Mouse (Mus musculus): Measurements from ENCODE around the gene Cdadc1.

Cdadc1 gene

GRCm38 (mm10) chr14:59597398-59598259, at the start of gene Cdadc1:
TSS of gene Cdadc1 (minus strand) at chr14:59597959.
- DNase-seq (ENCODE audit: low read depth): peak; percentile 92

DNA sequence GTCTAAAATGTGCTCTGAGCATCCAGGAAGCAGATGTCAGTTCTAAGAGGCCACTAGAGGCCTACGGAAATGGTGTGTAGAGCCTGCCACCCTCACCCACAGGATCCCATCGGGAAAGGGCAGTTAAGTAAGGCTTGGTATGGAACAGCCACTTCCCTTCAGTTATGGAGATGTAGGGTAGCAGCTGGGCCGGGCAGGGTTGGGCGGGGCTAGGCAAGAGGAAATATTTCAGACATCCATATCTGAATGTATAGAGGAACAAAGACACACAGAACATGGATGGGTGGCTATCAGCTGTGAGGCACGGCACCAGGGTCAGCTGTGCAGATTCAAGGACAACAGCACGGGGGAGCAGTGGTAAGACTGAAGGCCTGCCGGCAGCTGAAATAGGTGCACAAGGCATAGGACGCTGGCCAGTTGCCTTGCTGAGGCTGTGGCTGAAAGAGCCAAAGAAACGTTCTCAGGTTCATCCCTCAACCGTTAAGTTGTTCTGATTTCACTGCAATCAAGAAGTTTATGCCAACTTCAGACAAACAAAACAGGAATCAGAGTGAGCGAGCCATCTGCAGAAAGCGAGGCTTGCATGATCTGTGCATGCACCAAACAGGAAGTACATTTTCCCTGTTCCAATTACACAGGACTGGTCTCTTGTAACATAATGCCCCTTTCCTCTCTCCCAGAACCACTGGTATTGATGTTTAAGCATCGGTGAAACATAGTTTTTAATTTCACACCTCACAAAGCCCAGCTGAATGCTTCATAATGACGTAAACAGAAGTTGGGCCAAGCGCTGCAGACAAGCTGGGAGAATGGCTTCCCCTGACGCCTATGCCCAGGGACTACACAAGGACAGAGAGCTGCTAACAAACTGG, 49.3 kb upstream of the Cdadc1 start:
- no peak for DNase-seq (ENCODE audit: low read depth)

GRCm38 (mm10) chr14:59644896-59645295, 47.1 kb upstream of the Cdadc1 start:
- no peak for DNase-seq (ENCODE audit: low read depth)

- DNase-seq (ENCODE audit: low read depth): no peak
Measured at GRCm38 (mm10) chr14:59644166-59644565, 46.4 kb upstream of the Cdadc1 start.

GRCm38 (mm10) chr14:59643582-59643981, 45.8 kb upstream of the Cdadc1 start:
- DNase-seq (ENCODE audit: low read depth): peak; percentile 86

DNA sequence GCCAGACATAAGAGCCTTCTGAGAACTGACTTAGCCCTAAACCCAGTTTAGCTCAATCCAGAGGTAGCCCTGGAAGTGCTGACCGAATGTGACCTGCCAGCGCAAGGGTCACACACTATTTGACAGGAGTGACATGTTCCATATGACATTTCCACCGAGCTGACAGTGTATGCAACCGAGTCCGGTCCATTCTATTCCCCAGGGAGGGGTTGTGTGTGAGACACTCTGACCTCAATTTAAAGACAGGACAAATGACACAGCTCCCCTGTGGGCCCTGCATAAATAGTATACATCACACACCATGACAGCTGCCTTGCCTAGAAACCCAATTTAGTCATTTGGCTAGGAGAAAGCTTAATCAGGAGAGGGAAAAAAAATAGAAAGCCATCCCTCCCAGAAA, 44.1 kb upstream of the Cdadc1 start:
- no peak for DNase-seq (ENCODE audit: low read depth)

DNA sequence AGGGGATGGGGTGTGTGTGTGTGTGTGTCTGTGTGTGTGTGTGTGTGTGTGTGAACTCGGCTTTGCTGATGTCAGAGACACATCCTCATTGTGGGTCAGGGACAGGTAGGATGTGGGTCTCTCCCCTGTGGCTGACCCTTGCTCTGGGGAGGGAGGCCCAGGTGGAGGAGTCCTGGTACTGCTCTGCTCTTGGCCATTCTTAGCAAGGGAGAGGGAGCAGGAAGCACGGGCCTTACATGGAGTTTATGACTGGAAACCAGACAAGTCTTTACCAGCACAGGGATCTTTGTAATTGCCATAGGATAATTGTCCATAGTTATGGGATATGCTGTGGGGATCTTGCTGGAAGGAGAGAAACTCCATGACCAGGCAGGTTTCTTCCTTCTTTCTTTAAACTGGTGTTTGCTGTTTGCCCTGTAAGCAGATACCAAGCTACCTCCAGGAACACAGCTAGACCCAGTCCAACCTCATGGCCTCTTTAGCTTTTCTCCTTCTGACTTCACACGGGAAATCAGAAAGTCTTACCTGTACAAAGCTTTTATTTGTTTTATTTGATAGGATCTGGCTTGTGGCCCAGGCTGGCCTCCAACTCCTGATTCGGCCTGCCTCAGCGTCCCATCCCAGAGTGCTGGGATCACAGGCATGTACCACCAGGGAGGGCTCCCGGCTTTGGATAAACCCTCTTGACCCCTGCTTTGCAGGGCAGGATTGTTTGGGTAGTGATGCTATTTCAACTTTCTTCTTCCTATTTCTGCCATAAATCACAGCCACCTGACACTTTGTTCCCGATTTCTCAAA, 41.3 kb upstream of the Cdadc1 start:
- DNase-seq (ENCODE audit: low read depth): no peak

GRCm38 (mm10) chr14:59633988-59634387, 36.2 kb upstream of the Cdadc1 start:
- DNase-seq (ENCODE audit: low read depth): no peak

- DNase-seq (ENCODE audit: low read depth): no peak
Measured at GRCm38 (mm10) chr14:59633295-59633898, 35.6 kb upstream of the Cdadc1 start.

- DNase-seq (ENCODE audit: low read depth): no peak
Measured at GRCm38 (mm10) chr14:59632067-59632466, 34.3 kb upstream of the Cdadc1 start.

GRCm38 (mm10) chr14:59630096-59630495, 32.3 kb upstream of the Cdadc1 start:
- DNase-seq (ENCODE audit: low read depth): no peak

- no peak for DNase-seq (ENCODE audit: low read depth)
Measured at GRCm38 (mm10) chr14:59629308-59629707, 31.5 kb upstream of the Cdadc1 start.

GRCm38 (mm10) chr14:59627823-59628222, 30.1 kb upstream of the Cdadc1 start:
- DNase-seq (ENCODE audit: low read depth): no peak

DNA sequence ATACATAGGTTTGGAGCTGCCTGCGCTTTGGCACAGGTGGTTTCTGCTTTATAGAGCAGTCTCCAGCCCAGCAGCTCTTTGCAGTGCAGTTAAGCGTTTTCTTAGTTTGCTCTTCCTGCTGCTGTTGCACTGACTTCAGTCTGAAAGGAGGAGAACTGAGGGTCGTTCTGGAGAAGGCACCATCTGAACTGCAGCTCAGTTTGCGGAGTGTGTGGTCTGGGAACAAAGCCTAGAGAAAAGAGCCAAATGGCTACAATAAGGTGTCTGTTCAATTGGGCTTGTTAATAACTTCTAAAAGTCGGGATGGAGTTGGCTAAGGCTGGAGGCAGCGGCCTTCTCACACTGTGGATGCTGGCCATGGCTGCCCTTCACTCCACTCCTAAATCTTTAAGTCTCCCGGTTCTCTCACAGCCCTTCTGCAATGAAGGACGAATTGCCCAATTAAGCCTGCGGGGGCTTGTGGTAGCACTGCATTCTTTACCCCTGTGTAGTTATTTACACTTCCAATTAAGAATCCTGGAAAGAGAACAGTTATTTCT, 29.5 kb upstream of the Cdadc1 start:
- no peak for DNase-seq (ENCODE audit: low read depth)

DNA sequence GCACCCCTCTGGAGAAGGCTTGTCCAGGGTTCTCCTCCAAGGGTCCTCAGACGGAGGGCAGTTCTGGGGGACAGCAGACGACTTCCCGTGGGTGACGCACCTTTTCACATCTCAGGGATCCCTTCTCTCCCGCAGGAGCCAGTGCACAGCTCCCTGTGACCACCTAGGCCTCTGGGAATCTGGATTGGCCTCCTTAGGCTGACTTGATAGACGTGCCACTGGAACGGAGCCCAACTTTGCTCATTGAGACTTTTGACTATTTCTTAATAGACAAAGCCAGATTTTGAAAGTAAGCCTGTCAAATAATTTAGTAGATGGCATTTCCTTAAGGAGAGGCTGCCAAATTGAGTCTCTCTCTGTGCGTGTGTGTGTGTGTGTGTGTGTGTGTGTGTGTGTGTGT, 29.0 kb upstream of the Cdadc1 start:
- DNase-seq (ENCODE audit: low read depth): no peak

DNA sequence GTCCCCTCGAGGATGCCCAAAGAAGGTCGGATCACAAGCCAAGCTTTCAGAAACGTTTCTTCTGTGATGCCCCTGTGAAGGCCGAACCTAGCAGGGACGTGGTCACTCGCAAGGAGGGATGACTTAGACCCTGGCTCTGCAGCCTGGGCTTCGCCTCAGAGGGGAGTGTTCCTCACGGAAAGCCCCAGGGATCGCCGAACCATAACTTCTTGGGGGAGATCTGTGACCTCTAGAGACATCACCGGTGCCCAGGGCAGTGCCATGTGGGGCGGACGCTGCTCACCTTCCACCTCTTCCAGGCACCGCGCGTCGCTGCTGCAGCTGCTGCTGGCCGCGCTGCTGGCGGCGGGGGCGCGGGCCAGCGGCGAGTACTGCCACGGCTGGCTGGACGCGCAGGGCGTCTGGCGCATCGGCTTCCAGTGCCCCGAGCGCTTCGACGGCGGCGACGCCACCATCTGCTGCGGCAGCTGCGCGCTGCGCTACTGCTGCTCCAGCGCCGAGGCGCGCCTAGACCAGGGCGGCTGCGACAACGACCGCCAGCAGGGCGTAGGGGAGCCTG, 28.1 kb upstream of the Cdadc1 start:
- DNase-seq (ENCODE audit: low read depth): no peak

DNA sequence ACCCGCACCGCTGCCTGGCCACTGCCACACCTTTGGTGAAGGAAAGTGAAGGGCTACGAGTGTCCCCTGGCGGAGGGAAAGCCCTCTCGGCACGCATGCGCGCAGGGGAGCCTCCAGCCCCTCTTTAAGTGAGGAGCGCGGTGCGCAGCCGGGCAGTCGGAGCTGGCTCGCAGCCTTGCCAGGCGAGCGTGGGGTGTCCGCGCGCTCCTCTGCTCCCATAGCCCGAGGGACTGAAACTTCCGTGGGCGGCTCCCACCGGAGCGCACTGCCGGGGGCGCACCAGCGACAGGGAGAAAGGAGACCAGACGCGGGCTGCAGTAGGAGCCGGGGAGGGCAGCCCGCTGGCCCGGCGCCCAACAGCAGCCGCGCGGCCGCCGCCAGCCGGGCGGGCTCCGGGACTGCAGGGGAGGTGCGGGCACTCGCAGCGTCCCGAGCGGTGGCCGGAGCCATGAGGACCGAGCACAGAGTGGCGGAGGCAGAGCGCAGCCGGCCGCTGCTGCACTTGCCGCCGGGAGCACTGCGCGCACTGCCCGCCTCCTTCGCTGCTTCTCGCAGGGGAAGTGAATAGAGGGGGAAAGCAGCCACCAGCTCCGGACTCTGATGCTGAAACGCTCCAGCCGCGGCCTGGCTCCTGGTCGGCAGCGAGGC, 27.5 kb upstream of the Cdadc1 start, which contains the start of gene Shisa2:
Shisa2 (plus strand) TSS at position 151 of the 648 bp plus-strand sequence.
- DNase-seq (ENCODE audit: low read depth): no peak

DNA sequence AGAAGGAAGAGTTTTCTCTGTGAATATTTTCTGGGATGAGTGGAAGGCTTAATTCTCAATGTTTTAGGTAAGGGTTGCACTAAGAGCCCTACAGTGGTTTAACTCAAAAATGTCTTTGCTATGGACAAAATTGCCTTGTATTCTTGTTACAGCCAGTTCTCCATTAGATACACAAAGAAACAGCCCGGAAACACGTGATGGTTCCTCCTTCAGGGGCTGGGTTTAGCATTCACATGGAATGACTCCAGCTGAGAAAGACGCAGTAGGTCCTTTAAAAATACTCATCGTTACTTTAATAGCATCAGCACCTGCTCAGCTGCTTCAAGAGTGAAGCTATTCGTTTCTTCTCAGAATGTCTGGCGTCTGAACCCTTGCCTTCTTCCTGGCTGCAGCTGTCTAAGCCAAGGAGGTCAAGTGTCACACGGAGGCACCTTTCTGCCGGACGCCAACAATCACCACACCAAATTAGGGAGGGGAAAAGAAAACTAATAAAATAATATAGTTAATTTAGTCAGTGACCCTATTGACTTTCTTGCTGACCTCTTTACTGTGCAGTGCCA, 26.6 kb upstream of the Cdadc1 start:
- no peak for DNase-seq (ENCODE audit: low read depth)

DNA sequence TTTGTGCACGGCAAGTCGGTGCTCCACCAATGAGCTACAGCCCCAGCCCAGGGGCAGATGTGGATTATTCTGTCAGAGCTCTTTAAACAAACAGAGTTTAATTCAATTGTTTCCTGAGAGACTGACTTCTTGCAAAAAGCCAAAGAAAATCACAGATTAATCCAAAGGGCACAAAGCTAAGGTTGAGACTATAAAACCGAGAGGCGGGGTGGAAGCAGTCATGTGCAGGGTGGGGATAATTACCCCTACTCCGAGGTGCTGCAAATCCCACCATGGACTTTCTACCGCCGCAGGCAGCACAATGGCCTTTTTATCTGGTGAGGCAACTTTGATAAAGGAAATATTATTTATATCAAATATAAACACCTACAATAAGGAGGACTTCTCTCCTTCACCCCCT, 19.0 kb upstream of the Cdadc1 start:
- no peak for DNase-seq (ENCODE audit: low read depth)

DNA sequence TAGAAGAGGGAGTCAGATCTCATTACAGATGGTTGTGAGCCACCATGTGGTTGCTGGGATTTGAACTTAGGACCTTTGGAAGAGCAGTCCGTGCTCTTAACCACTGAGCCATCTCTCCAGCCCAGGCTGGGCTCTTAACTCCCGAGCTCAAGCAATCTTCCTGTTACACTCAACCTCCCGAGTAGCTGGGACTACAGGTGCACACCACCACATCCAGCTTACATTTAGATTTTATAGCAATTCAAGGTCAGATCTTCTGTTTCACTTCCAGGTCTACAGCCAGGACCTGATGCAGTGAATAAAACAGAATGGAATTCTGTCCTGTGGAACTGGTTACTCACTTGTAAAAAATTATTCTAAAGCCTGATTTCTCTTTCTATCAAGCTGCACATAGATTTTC, 16.4 kb upstream of the Cdadc1 start:
- DNase-seq (ENCODE audit: low read depth): peak; percentile 64

Measured in 416B (cell line).